Mouse (Mus musculus) kidney, postnatal 0 days (tissue): Measurements from ENCODE around the gene Trp53i13. TPM values are rescaled to one million over a fixed set of nuclear protein-coding genes. Genes with fewer than 3 reads are reported as not detected.

Source experiments
- ATAC-seq: fragments of 200-750 bp; cut with Nextera tagmentation; replicated peaks from 2 replicates; pipeline ENCODE4 v1.8.0; 2017; ENCODE audit warnings: low read depth, moderate number of reproducible peaks, moderate TSS enrichment, moderate library complexity; ENCODE audit not compliant: low FRiP score
- DNase-seq: peaks from one replicate; pipeline ENCODE4 v3.0.0-alpha.2; 2016; ENCODE audit warnings: low spot score
- H3K27ac ChIP-seq: fragments of 300-500 bp; sonication (generic); 2 replicates; pipeline ENCODE4 v1.5.1; 2014; ENCODE audit warnings: mild to moderate bottlenecking
- H3K27me3 ChIP-seq: fragments of 300-500 bp; sonication (generic); 2 replicates; pipeline ENCODE4 v1.6.1; 2014; ENCODE audit warnings: low read length, mixed read lengths; ENCODE audit not compliant: insufficient read depth
- H3K36me3 ChIP-seq: fragments of 300-500 bp; sonication (generic); 2 replicates; pipeline ENCODE4 v1.6.1; 2014; ENCODE audit warnings: low read length, mixed read lengths; ENCODE audit not compliant: insufficient read depth
- H3K4me1 ChIP-seq: fragments of 300-500 bp; sonication (generic); replicated peaks from 2 replicates; pipeline ENCODE4 v1.6.1; 2014; ENCODE audit warnings: antibody characterized with exemption, low read length, mixed read lengths; ENCODE audit not compliant: insufficient read depth
- H3K4me2 ChIP-seq: fragments of 300-500 bp; sonication (generic); 2 replicates; pipeline ENCODE4 v1.6.1; 2014; ENCODE audit warnings: mild to moderate bottlenecking, low read length, moderate library complexity, mixed read lengths
- H3K4me3 ChIP-seq: fragments of 300-500 bp; sonication (generic); replicated peaks from 2 replicates; pipeline ENCODE4 v1.5.1; 2014; ENCODE audit warnings: low read depth, low read length
- H3K9ac ChIP-seq: fragments of 300-500 bp; sonication (generic); 2 replicates; pipeline ENCODE4 v1.6.1; 2014; ENCODE audit warnings: low read depth, low read length
- H3K9me3 ChIP-seq: fragments of 300-500 bp; sonication (generic); replicated peaks from 2 replicates; pipeline ENCODE4 v1.6.1; 2016; ENCODE audit warnings: low read length, inconsistent platforms, mixed read lengths
- CTCF ChIP-seq: IDR thresholded peaks from 2 replicates; pipeline ENCODE4 v1.5.1; 2016; ENCODE audit warnings: antibody characterized with exemption, low read depth, mild to moderate bottlenecking, moderate library complexity
- WGBS: fragments of 180-500 bp; shearing (Covaris S2); extraction: QIAGEN DNeasy Blood & Tissue Kit; methylation state at CpG from one replicate; pipeline ENCODE4 v1.1.7; 2014; 5-methylcytosine and 5-hydroxymethylcytosine counted together
- polyA plus RNA-seq: library from polyadenylated mRNA; unstranded; fragments of >200 nt; fragmentation: Nextera tagmentation; extraction: Ambion mirVana; gene quantifications from 2 replicates; pipeline ENCODE4 v1.2.1, GENCODE M21; 2015

The Trp53i13 gene
- polyA plus RNA-seq, 1 experiment from 2014 or later, result 34.8 TPM

DNA sequence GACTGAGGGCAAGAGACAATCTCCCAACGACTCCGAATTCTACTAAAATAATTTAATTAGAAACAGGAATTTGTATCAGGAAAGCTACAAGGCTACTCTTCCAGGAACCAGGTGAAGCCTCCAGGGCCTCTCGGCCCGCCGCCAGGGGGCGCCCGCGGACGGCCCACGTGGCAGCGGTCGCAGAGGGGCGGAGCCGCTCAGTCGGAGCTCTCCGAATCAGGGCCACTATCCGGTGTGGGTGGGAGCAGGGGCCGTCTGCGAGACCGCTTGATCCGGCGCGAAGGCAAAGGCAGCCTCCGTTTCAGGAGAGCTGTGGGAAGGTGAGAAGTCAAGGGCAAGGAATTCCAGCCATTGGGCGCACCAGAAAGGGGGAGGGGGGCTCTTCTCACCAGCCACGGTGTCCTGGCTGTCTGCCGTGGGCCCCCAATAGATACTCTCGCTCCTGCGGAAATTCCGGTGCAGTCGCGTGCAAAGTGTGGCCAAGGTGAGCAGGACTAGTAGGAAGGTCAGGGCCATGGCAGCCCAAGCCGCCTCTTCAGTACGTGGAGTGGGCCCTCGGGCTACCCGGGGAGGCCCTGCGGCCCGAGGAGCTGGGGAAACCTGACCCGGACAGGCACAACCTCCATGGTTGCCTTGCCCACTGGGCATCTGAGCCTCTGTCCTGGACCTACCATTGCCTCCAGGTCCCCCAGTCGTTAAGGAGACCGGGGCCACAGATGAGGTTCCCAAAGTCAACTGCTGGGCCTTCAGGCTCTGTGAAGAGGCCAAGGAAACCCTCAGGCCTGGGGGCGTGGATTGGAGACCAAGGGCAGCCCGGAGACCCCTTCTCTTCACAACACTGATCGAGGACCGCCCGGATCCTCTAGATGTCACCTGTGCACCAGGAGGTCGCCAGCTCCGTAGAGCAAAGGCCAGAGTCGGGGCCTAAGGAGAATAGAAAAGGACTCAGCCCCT lies 7.4 kb downstream of the Trp53i13 start:
- Histone ChIP-seq H3K27me3 (no peaks in the 10 kb centered on the region), H3K9ac (peak overlapping the region; percentile 59), H3K27ac (peak overlapping the region; percentile 33; the same call in 1 of the 2 replicates), H3K4me2 (peak overlapping the region; percentile 74), H3K9me3 (no peaks in the 10 kb centered on the region), H3K4me3 (peak overlapping the region; percentile 37), H3K36me3 (peaks cover 36% of the 10 kb centered on the region), H3K4me1 (peaks cover 14% of the 10 kb centered on the region)
- ATAC-seq, result peak; percentile 53
- 17% methylated on average over 49 of the region's 49 CpGs for WGBS
- peak; percentile 93 for DNase-seq
- peak; percentile 98 for TF ChIP-seq CTCF

DNA sequence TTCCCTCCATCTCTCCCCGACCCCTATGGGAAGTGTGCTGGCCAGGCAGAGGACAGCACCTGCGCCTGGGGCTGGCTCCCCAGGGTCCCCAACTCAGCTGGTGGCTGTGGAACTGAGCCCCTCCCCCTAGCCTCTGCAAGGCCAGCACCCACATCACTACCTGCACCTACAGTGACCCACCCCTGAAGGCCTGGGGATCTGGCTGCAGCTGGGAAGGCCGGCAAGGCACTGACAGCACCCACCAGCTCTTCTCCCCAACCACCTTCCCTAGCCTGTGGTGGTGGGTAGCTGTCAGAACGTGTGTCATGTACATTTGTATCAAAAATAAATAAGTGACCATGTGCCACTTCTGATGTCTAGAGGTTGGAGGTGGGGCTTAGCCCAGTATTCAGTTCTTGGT lies 8.4 kb downstream of the Trp53i13 start:
- Histone ChIP-seq H3K36me3 (peaks cover 45% of the 10 kb centered on the region), H3K4me2 (no peak overlapping the region), H3K4me3 (no peak overlapping the region), H3K9ac (no peak overlapping the region), H3K4me1 (peaks cover 12% of the 10 kb centered on the region), H3K27me3 (no peaks in the 10 kb centered on the region), H3K9me3 (no peaks in the 10 kb centered on the region), H3K27ac (no peak overlapping the region)
- 72% methylated on average over 4 of the region's 4 CpGs for WGBS
- DNase-seq (no peak), ATAC-seq (no peak)
- TF ChIP-seq CTCF, result no peak

DNA sequence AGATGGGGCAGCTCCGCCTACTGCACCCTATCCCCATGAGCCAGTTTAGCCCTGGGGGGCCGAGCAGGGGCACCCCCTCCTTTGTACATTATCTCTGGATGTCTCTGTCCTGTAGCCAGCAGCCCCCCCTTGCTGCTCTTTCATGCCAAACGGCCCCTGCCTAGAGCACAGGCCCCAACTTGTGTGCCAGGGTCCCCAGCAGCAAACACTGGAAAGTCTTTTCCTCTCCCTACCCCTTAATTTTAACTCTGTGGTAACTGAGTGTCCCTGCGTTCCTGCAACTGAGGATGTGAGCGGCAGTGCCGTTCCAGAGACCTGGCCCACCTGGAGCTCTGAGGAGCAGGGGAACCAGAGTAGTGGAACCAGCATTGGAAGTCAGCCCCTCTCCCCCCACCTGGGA lies 8.8 kb downstream of the Trp53i13 start:
- H3K4me2 ChIP-seq, result no peak overlapping the region
- H3K27me3 ChIP-seq, result no peaks in the 10 kb centered on the region
- peaks cover 47% of the 10 kb centered on the region for H3K36me3 ChIP-seq
- no peak overlapping the region for H3K9ac ChIP-seq
- no peak for TF ChIP-seq CTCF
- ATAC-seq (no peak), DNase-seq (no peak)
- H3K4me3 ChIP-seq, result no peak overlapping the region
- WGBS, result 86% methylated on average over 6 of the region's 6 CpGs
- H3K9me3 ChIP-seq, result no peaks in the 10 kb centered on the region
- H3K27ac ChIP-seq, result 0 out of 2 replicates have a peak overlapping the region, but pooled peaks have one; percentile 5
- H3K4me1 ChIP-seq, result peaks cover 9% of the 10 kb centered on the region

DNA sequence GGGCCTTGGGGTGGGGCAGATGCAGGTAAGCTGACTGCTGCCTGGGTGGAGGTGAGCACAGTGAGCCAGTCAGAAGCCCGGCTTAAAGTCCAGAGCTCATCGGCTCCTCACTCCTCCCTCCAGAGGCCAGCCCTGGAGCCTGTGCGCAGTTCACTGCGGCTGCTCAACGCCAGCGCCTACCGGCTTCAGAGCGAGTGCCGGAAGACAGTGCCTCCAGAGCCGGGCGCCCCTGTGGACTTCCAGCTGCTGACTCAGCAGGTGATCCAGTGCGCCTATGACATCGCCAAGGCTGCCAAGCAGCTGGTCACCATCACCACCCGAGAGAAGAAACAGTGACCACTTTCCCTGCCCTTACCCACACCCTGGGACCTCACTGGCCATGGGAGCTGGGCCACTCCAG lies 9.5 kb downstream of the Trp53i13 start:
- ATAC-seq (peak; percentile 49), DNase-seq (no peak)
- Histone ChIP-seq H3K4me2 (no peak overlapping the region), H3K9me3 (no peaks in the 10 kb centered on the region), H3K36me3 (peaks cover 48% of the 10 kb centered on the region), H3K27ac (no peak overlapping the region), H3K4me1 (peaks cover 9% of the 10 kb centered on the region), H3K9ac (no peak overlapping the region), H3K27me3 (no peaks in the 10 kb centered on the region), H3K4me3 (no peak overlapping the region)
- no peak for TF ChIP-seq CTCF
- 72% methylated on average over 14 of the region's 14 CpGs for WGBS

DNA sequence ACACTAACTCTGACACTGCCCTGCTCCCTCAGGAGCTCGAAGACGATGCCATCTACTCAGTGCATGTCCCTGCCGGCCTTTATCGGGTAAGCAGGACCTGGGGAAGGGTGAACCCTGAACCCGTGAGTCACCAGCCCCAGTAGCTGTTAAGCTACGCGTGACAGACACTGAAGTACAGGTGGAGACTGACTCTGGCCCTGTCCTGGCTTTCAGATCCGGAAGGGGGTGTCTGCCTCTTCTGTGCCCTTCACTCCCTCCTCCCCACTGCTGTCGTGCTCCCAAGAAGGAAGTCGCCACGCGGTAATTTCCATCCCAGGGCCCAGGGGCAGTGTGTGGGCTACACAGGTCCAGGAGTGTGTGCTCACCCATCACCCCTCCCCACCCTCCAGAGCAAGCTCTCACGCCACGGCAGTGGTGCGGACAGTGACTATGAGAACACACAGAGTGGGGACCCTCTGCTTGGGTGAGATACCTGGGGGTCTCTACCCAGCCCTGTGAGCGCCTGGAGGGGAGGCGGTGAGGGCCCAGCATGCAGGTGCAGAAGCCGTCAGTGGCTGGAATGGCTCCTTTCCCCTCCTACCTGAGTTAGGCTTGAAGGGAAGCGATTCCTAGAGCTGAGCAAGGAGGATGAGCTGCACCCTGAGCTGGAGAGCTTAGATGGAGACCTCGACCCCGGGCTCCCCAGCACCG lies 10.3 kb downstream of the Trp53i13 start:
- Histone ChIP-seq H3K27me3 (no peaks in the 10 kb centered on the region), H3K36me3 (peaks cover 55% of the 10 kb centered on the region), H3K4me2 (no peak overlapping the region), H3K4me3 (no peak overlapping the region), H3K27ac (peak overlapping the region; percentile 31; the same call in 1 of the 2 replicates), H3K9me3 (no peaks in the 10 kb centered on the region), H3K9ac (no peak overlapping the region), H3K4me1 (peaks cover 9% of the 10 kb centered on the region)
- WGBS, result 83% methylated on average over 22 of the region's 22 CpGs
- DNase-seq (no peak), ATAC-seq (peak; percentile 11; the same call in 1 of the 2 replicates)
- TF ChIP-seq CTCF, result no peak

DNA sequence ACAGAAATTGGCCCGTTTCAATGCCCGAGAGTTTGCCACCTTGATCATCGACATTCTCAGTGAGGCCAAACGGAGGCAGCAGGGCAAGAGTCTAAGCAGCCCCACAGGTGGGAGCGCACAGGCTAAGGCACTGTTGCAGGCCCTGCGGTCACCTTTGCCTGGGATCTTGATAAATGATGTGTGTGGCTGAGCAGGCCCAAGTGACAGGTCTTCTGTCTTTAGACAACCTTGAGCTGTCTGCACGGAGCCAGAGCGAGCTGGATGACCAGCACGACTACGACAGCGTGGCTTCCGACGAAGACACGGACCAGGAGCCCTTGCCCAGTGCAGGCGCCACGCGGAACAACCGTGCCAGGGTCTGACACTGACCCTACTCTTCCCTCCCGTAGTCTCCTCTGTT lies 11.4 kb downstream of the Trp53i13 start:
- no peak for TF ChIP-seq CTCF
- WGBS, result 93% methylated on average over 19 of the region's 19 CpGs
- DNase-seq (no peak), ATAC-seq (no peak)
- H3K36me3 ChIP-seq, result peaks cover 64% of the 10 kb centered on the region
- H3K9ac ChIP-seq, result no peak overlapping the region
- no peak overlapping the region for H3K4me2 ChIP-seq
- H3K4me3 ChIP-seq, result no peak overlapping the region
- H3K27me3 ChIP-seq, result no peaks in the 10 kb centered on the region
- H3K4me1 ChIP-seq, result peaks cover 5% of the 10 kb centered on the region
- no peaks in the 10 kb centered on the region for H3K9me3 ChIP-seq
- no peak overlapping the region for H3K27ac ChIP-seq
